Mouse (Mus musculus): ENCODE data around the gene Phldb1. TPM values are rescaled to one million over a fixed set of nuclear protein-coding genes. Genes with fewer than 3 reads are reported as not detected.
"Not testable (repeated sequence)": the region's sequence is repeated elsewhere in the genome, so short reads cannot be mapped to it uniquely, and the experiment has no call there.

Phldb1 gene
- polyA plus RNA-seq (2015; fragmentation: Nextera tagmentation; extraction: Ambion mirVana) = 56.5 and 58.9 TPM in 2 replicates

GRCm38 (mm10) chr9:44734524-44735494, at the start of gene Phldb1:
Gene Phldb1, minus strand, starts transcription at chr9:44735198.
- H3K27ac ChIP-seq = no peak within 1 kb of the TSS

GRCm38 (mm10) chr9:44772750-44773651, 38.0 kb upstream of the Phldb1 start:
- Histone ChIP-seq H3K36me3 (replicated peaks) (0 out of 2 replicates have a peak, but pooled peaks cover 7% of the 10 kb centered on the region), H3K9me3 (no peaks in the 10 kb centered on the region), H3K27me3 (replicated peaks) (no peaks in the 10 kb centered on the region), H3K4me1 (peaks cover 20% of the 10 kb centered on the region), H3K9ac (peak overlapping the region; percentile 91), H3K4me3 (peak overlapping the region; percentile 74), H3K4me2 (peak overlapping the region; percentile 76), H3K27ac (peak overlapping the region; percentile 89)
- peak; percentile 99 for ATAC-seq (replicated peaks)
- WGBS = under 1% methylated on average over 41 of the region's 41 CpGs

More at GRCm38 (mm10) chr9:44734524-44735494, at the start of gene Phldb1:
- peak; percentile 72 for ATAC-seq (replicated peaks)
- WGBS = under 1% methylated on average over 47 of the region's 47 CpGs
- Histone ChIP-seq H3K9ac (peak within 1 kb of the TSS; percentile 55), H3K36me3 (replicated peaks) (no peaks in the 10 kb centered on the region), H3K4me1 (peaks cover 20% of the 10 kb centered on the region), H3K9me3 (no peaks in the 10 kb centered on the region), H3K4me3 (peak within 1 kb of the TSS; percentile 49), H3K4me2 (peak within 1 kb of the TSS; percentile 97), H3K27me3 (replicated peaks) (peaks cover 11% of the 10 kb centered on the region)

- Histone ChIP-seq H3K36me3 (replicated peaks) (0 out of 2 replicates have a peak, but pooled peaks cover 7% of the 10 kb centered on the region), H3K27me3 (replicated peaks) (no peaks in the 10 kb centered on the region), H3K4me3 (peak overlapping the region; percentile 74), H3K27ac (peak overlapping the region; percentile 89), H3K4me2 (0 out of 2 replicates have a peak overlapping the region, but pooled peaks have one; percentile 76), H3K4me1 (peaks cover 20% of the 10 kb centered on the region), H3K9ac (no peak overlapping the region), H3K9me3 (no peaks in the 10 kb centered on the region)
- 28% methylated on average over 5 of the region's 5 CpGs for WGBS
- no peak for ATAC-seq (replicated peaks)
Observed at GRCm38 (mm10) chr9:44772392-44772749, 37.4 kb upstream of the Phldb1 start.

GRCm38 (mm10) chr9:44771376-44771775, 36.4 kb upstream of the Phldb1 start:
- 0 out of 2 replicates have a peak, but pooled peaks cover 7% of the 10 kb centered on the region for H3K36me3 ChIP-seq (replicated peaks)
- no peak overlapping the region for H3K4me2 ChIP-seq
- WGBS = 92% methylated on average over 5 of the region's 5 CpGs

GRCm38 (mm10) chr9:44768029-44768394, 33.0 kb upstream of the Phldb1 start:
- H3K9ac ChIP-seq; ATAC-seq (replicated peaks); H3K36me3 ChIP-seq (replicated peaks); H3K27me3 ChIP-seq (replicated peaks); H3K9me3 ChIP-seq: not testable (repeated sequence)
- Histone ChIP-seq H3K4me1 (peaks cover 25% of the 10 kb centered on the region), H3K4me3 (peak overlapping the region; percentile 77), H3K27ac (peak overlapping the region; percentile 98), H3K4me2 (peak overlapping the region; percentile 78)
- WGBS = 36% methylated on average over 9 of the region's 9 CpGs

More at GRCm38 (mm10) chr9:44771376-44771775, 36.4 kb upstream of the Phldb1 start:
- H3K27me3 ChIP-seq (replicated peaks) = no peaks in the 10 kb centered on the region
- peaks cover 25% of the 10 kb centered on the region for H3K4me1 ChIP-seq
- H3K27ac ChIP-seq = no peak overlapping the region
- H3K9me3 ChIP-seq = no peaks in the 10 kb centered on the region
- H3K4me3 ChIP-seq = no peak overlapping the region
- no peak overlapping the region for H3K9ac ChIP-seq
- no peak for ATAC-seq (replicated peaks)

GRCm38 (mm10) chr9:44767101-44768028, 32.4 kb upstream of the Phldb1 start, which contains the start of the genes Arcn1 and Ift46:
Gene Arcn1, minus strand, starts transcription at chr9:44767845.
Gene Ift46, plus strand, starts transcription at chr9:44767908.
- H3K36me3 ChIP-seq (replicated peaks) = no peaks in the 10 kb centered on the region
- peak within 1 kb of the TSS; percentile 98 for H3K9ac ChIP-seq
- ATAC-seq (replicated peaks) = peak; percentile 92
- peak within 1 kb of the TSS; percentile 78 for H3K4me2 ChIP-seq
- H3K27me3 ChIP-seq (replicated peaks) = no peaks in the 10 kb centered on the region
- H3K4me1 ChIP-seq = peaks cover 25% of the 10 kb centered on the region
- peak within 1 kb of the TSS; percentile 77 for H3K4me3 ChIP-seq
- H3K9me3 ChIP-seq = no peaks in the 10 kb centered on the region
- H3K27ac ChIP-seq = peak within 1 kb of the TSS; percentile 98
- under 1% methylated on average over 82 of the region's 82 CpGs for WGBS

- Histone ChIP-seq H3K36me3 (replicated peaks) (peaks cover 8% of the 10 kb centered on the region), H3K4me1 (peaks cover 15% of the 10 kb centered on the region), H3K9ac (no peak overlapping the region), H3K27ac (no peak overlapping the region), H3K27me3 (replicated peaks) (no peaks in the 10 kb centered on the region), H3K4me3 (no peak overlapping the region), H3K4me2 (no peak overlapping the region), H3K9me3 (no peaks in the 10 kb centered on the region)
- WGBS = 93% methylated on average over 2 of the region's 2 CpGs
- ATAC-seq (replicated peaks) = no peak
Observed at GRCm38 (mm10) chr9:44760873-44761272, 25.9 kb upstream of the Phldb1 start.

GRCm38 (mm10) chr9:44748473-44748872, 13.5 kb upstream of the Phldb1 start:
- Histone ChIP-seq H3K9me3 (no peaks in the 10 kb centered on the region), H3K4me3 (no peak overlapping the region), H3K4me2 (no peak overlapping the region), H3K27me3 (replicated peaks) (no peaks in the 10 kb centered on the region), H3K4me1 (no peaks in the 10 kb centered on the region), H3K36me3 (replicated peaks) (peaks cover 59% of the 10 kb centered on the region), H3K27ac (no peak overlapping the region), H3K9ac (no peak overlapping the region)
- no peak for ATAC-seq (replicated peaks)
- 96% methylated on average over 7 of the region's 7 CpGs for WGBS

GRCm38 (mm10) chr9:44747341-44747740, 12.3 kb upstream of the Phldb1 start:
- Histone ChIP-seq H3K4me3 (no peak overlapping the region), H3K4me1 (no peaks in the 10 kb centered on the region), H3K36me3 (replicated peaks) (peaks cover 55% of the 10 kb centered on the region), H3K9me3 (no peaks in the 10 kb centered on the region), H3K27me3 (replicated peaks) (no peaks in the 10 kb centered on the region), H3K9ac (no peak overlapping the region), H3K27ac (no peak overlapping the region), H3K4me2 (no peak overlapping the region)
- WGBS = 93% methylated on average over 3 of the region's 3 CpGs
- no peak for ATAC-seq (replicated peaks)

GRCm38 (mm10) chr9:44746666-44747065, 11.7 kb upstream of the Phldb1 start:
- H3K27ac ChIP-seq = no peak overlapping the region
- ATAC-seq (replicated peaks) = no peak
- no peaks in the 10 kb centered on the region for H3K9me3 ChIP-seq
- H3K36me3 ChIP-seq (replicated peaks) = peaks cover 51% of the 10 kb centered on the region
- 97% methylated on average over 3 of the region's 3 CpGs for WGBS
- H3K27me3 ChIP-seq (replicated peaks) = no peaks in the 10 kb centered on the region
- H3K4me3 ChIP-seq = no peak overlapping the region
- no peaks in the 10 kb centered on the region for H3K4me1 ChIP-seq
- H3K9ac ChIP-seq = no peak overlapping the region
- no peak overlapping the region for H3K4me2 ChIP-seq

- H3K9me3 ChIP-seq = no peaks in the 10 kb centered on the region
- no peak overlapping the region for H3K27ac ChIP-seq
- H3K4me2 ChIP-seq = no peak overlapping the region
- WGBS = 96% methylated on average over 7 of the region's 7 CpGs
- H3K36me3 ChIP-seq (replicated peaks) = peaks cover 45% of the 10 kb centered on the region
- H3K27me3 ChIP-seq (replicated peaks) = no peaks in the 10 kb centered on the region
- H3K4me1 ChIP-seq = no peaks in the 10 kb centered on the region
- no peak overlapping the region for H3K9ac ChIP-seq
- H3K4me3 ChIP-seq = no peak overlapping the region
- no peak for ATAC-seq (replicated peaks)
Observed at GRCm38 (mm10) chr9:44745371-44745770, 10.4 kb upstream of the Phldb1 start.
